Mouse (Mus musculus): Measurements from ENCODE around the gene Rcc2. TPM values are rescaled to one million over a fixed set of nuclear protein-coding genes. Genes with fewer than 3 reads are reported as not detected.

Rcc2 gene
- polyA plus RNA-seq, 1 experiment from 2014 or later, result 35.6 TPM

DNA sequence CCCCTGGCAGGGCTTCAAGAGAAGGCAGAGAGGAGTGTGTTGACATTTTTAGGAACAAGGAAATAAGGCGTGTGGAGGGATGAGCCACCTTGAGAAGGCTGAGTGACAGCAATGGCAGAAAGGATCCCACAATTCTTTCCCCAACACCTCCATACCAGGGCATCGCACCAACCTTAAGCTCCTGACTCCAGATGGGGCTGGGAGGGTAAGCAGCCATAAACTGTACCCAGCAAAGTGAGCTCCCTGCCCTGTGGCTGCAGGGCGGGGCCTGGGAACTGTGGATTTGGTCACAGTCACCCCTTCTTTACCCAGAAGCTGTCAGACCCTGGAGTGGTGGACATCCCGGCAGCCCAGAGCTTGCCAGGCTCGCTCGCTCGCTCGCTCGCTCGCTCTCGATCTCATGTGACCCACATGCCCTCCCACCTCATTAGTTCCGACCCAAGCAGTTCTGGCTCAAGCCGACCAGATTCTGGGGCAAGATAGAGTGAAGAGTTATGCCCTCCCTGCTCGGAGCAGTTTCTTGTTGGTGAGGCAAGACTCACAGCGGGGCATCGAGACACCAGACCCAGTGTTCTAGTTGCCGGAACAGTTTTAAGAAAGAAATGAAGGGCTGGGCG lies 38.8 kb upstream of the Rcc2 start:
- Histone ChIP-seq H3K27ac (peak overlapping the region; percentile 64), H3K4me3 (replicated peaks; ENCODE audit: low read depth, low read length) (no peak overlapping the region), H3K9me3 (replicated peaks; ENCODE audit: low read length) (no peaks in the 10 kb centered on the region), H3K4me1 (replicated peaks; ENCODE audit: insufficient read depth, low read length) (peaks cover 32% of the 10 kb centered on the region), H3K4me2 (ENCODE audit: low read length) (no peak overlapping the region), H3K9ac (ENCODE audit: low read depth, low read length) (no peak overlapping the region), H3K36me3 (ENCODE audit: insufficient read depth, low read length) (no peaks in the 10 kb centered on the region), H3K27me3 (ENCODE audit: insufficient read depth, low read length) (no peaks in the 10 kb centered on the region)
- 55% methylated on average over 18 of the region's 18 CpGs for WGBS
- DNase-seq (ENCODE audit: low spot score) (no peak), ATAC-seq (replicated peaks; ENCODE audit: low FRiP score, low read depth) (no peak)
- no peak for TF ChIP-seq CTCF (IDR thresholded peaks at IDR 0.05; ENCODE audit: low read depth)

GRCm38 (mm10) chr4:140662453-140662852 lies 37.9 kb upstream of the Rcc2 start:
- Histone ChIP-seq H3K27ac (peak overlapping the region; percentile 64), H3K4me2 (ENCODE audit: low read length) (no peak overlapping the region), H3K36me3 (ENCODE audit: insufficient read depth, low read length) (no peaks in the 10 kb centered on the region), H3K9me3 (replicated peaks; ENCODE audit: low read length) (no peaks in the 10 kb centered on the region), H3K27me3 (ENCODE audit: insufficient read depth, low read length) (no peaks in the 10 kb centered on the region), H3K4me1 (replicated peaks; ENCODE audit: insufficient read depth, low read length) (peaks cover 26% of the 10 kb centered on the region), H3K9ac (ENCODE audit: low read depth, low read length) (0 out of 2 replicates have a peak overlapping the region, but pooled peaks have one; percentile 35), H3K4me3 (replicated peaks; ENCODE audit: low read depth, low read length) (no peak overlapping the region)
- no peak for DNase-seq (ENCODE audit: low spot score)
- 31% methylated on average over 7 of the region's 7 CpGs for WGBS
- TF ChIP-seq CTCF (IDR thresholded peaks at IDR 0.05; ENCODE audit: low read depth), result no peak
- ATAC-seq (replicated peaks; ENCODE audit: low FRiP score, low read depth), result no peak

GRCm38 (mm10) chr4:140662882-140663585 lies 37.3 kb upstream of the Rcc2 start:
- no peak for ATAC-seq (replicated peaks; ENCODE audit: low FRiP score, low read depth)
- H3K27me3 ChIP-seq (ENCODE audit: insufficient read depth, low read length), result no peaks in the 10 kb centered on the region
- H3K4me1 ChIP-seq (replicated peaks; ENCODE audit: insufficient read depth, low read length), result peaks cover 20% of the 10 kb centered on the region
- no peak for TF ChIP-seq CTCF (IDR thresholded peaks at IDR 0.05; ENCODE audit: low read depth)
- no peak overlapping the region for H3K4me2 ChIP-seq (ENCODE audit: low read length)
- no peak for DNase-seq (ENCODE audit: low spot score)
- no peaks in the 10 kb centered on the region for H3K36me3 ChIP-seq (ENCODE audit: insufficient read depth, low read length)
- no peak overlapping the region for H3K9ac ChIP-seq (ENCODE audit: low read depth, low read length)
- H3K9me3 ChIP-seq (replicated peaks; ENCODE audit: low read length), result no peaks in the 10 kb centered on the region
- H3K27ac ChIP-seq, result peak overlapping the region; percentile 64
- no peak overlapping the region for H3K4me3 ChIP-seq (replicated peaks; ENCODE audit: low read depth, low read length)
- WGBS, result 40% methylated on average over 10 of the region's 10 CpGs

GRCm38 (mm10) chr4:140665053-140665452 lies 35.3 kb upstream of the Rcc2 start:
- WGBS, result 45% methylated on average over 7 of the region's 7 CpGs
- Histone ChIP-seq H3K27ac (peak overlapping the region; percentile 60; the same call in 1 of the 2 replicates), H3K9ac (ENCODE audit: low read depth, low read length) (no peak overlapping the region), H3K9me3 (replicated peaks; ENCODE audit: low read length) (no peaks in the 10 kb centered on the region), H3K4me1 (replicated peaks; ENCODE audit: insufficient read depth, low read length) (peaks cover 13% of the 10 kb centered on the region), H3K4me3 (replicated peaks; ENCODE audit: low read depth, low read length) (no peak overlapping the region), H3K27me3 (ENCODE audit: insufficient read depth, low read length) (no peaks in the 10 kb centered on the region), H3K4me2 (ENCODE audit: low read length) (no peak overlapping the region), H3K36me3 (ENCODE audit: insufficient read depth, low read length) (no peaks in the 10 kb centered on the region)
- TF ChIP-seq CTCF (IDR thresholded peaks at IDR 0.05; ENCODE audit: low read depth), result no peak
- no peak for ATAC-seq (replicated peaks; ENCODE audit: low FRiP score, low read depth)
- DNase-seq (ENCODE audit: low spot score), result no peak

DNA sequence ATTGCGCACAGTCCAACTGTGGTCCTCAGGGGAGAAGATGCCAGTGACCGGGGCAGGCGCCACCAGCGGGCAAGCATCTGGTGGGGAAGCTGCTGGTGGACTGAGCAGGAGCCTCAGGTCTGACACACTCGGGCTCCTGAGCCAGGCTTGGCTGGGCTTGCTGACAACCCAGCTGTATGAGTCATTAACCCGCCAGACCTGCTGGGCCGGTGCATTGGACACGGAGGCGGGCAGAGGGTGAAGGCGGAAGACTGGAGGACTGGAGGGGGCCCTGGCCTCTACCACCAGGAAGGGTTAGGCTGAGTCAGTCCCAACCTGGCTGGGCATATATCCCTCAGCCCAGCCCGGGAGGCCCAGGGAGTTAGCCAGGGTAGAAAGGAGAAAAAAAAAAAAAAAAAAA lies 34.6 kb upstream of the Rcc2 start, which contains the start of gene Arhgef10l:
Arhgef10l (minus strand) TSS at position 253 of the 400 bp plus-strand sequence.
- H3K36me3 ChIP-seq (ENCODE audit: insufficient read depth, low read length), result no peaks in the 10 kb centered on the region
- DNase-seq (ENCODE audit: low spot score) (peak; percentile 69), ATAC-seq (replicated peaks; ENCODE audit: low FRiP score, low read depth) (peak; percentile 74)
- H3K27ac ChIP-seq, result peak within 1 kb of the TSS; percentile 60; the same call in 1 of the 2 replicates
- H3K4me3 ChIP-seq (replicated peaks; ENCODE audit: low read depth, low read length), result no peak within 1 kb of the TSS
- no peak within 1 kb of the TSS for H3K9ac ChIP-seq (ENCODE audit: low read depth, low read length)
- H3K9me3 ChIP-seq (replicated peaks; ENCODE audit: low read length), result no peaks in the 10 kb centered on the region
- TF ChIP-seq CTCF (IDR thresholded peaks at IDR 0.05; ENCODE audit: low read depth), result no peak
- H3K27me3 ChIP-seq (ENCODE audit: insufficient read depth, low read length), result no peaks in the 10 kb centered on the region
- H3K4me1 ChIP-seq (replicated peaks; ENCODE audit: insufficient read depth, low read length), result peaks cover 13% of the 10 kb centered on the region
- WGBS, result 40% methylated on average over 11 of the region's 11 CpGs
- H3K4me2 ChIP-seq (ENCODE audit: low read length), result no peak within 1 kb of the TSS

DNA sequence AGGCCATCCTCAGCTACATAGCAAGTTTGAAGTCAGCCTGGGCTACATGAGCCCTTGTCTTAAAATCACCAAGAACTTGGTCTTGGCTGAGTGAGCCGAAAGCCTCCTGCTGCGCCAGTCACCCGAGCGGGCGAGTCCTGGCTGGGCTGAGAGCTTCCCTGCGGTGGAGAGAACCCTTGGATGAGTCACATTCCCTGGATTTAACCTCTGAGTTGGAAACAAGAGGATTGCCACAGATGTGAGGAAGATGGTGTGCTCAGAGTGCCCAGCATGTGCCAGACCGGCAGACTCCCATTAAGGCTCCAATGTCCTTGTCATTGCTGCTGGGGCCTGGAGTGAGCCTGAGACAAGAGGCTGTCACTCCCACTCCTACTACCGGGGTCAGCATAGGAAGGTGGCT lies 32.5 kb upstream of the Rcc2 start:
- no peak for ATAC-seq (replicated peaks; ENCODE audit: low FRiP score, low read depth)
- DNase-seq (ENCODE audit: low spot score), result no peak
- no peak overlapping the region for H3K27ac ChIP-seq
- no peak overlapping the region for H3K9ac ChIP-seq (ENCODE audit: low read depth, low read length)
- H3K36me3 ChIP-seq (ENCODE audit: insufficient read depth, low read length), result no peaks in the 10 kb centered on the region
- no peaks in the 10 kb centered on the region for H3K9me3 ChIP-seq (replicated peaks; ENCODE audit: low read length)
- whole genome bisulfite sequencing, result 74% methylated on average over 8 of the region's 8 CpGs
- H3K27me3 ChIP-seq (ENCODE audit: insufficient read depth, low read length), result no peaks in the 10 kb centered on the region
- no peak overlapping the region for H3K4me3 ChIP-seq (replicated peaks; ENCODE audit: low read depth, low read length)
- H3K4me2 ChIP-seq (ENCODE audit: low read length), result no peak overlapping the region
- TF ChIP-seq CTCF (IDR thresholded peaks at IDR 0.05; ENCODE audit: low read depth), result no peak
- H3K4me1 ChIP-seq (replicated peaks; ENCODE audit: insufficient read depth, low read length), result peaks cover 6% of the 10 kb centered on the region

All from kidney, postnatal 0 days (tissue).